16 mouse cellular contexts compared by ENCODE assay signal in the genomic region with DNA sequence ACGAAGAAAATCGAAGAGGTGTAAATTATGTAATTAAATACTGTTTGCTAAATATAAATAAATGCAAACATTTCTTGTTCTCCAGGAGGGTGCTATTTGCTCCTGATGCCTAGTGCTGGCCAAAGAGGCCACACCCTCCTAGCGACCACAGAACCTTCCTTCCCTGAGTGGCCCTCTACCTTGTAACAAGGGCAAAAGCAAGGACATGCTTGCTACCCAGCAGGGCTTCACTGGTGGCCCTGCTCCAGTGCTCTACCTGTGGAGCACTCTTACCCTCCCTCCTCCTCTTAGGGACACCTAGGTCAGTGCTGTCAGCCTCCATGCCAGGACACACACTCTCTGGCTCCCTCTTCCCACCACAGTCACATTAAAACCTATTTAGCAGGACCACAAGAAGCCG.
DNase-seq lines count a peak whose midpoint lies in the region; ATAC-seq and TF ChIP-seq lines count a peak whose summit lies in the region.
"Had no signal": no experiment of that assay in that cellular context is flagged by ENCODE, and none has a peak within 500 bp of the region (broad histone marks: within the 10 kb centered on the region; RNA-seq: fewer than 3 reads in every experiment).

No protein-coding gene starts in this region.

- 0 out of 2 replicates have a peak overlapping the region, but pooled peaks have one; percentile 85 for H3K4me2 ChIP-seq in heart, embryonic 12.5 days
- no peak overlapping the region for H3K4me2 ChIP-seq in kidney, postnatal 0 days (ENCODE audit: low read length)
- no peak overlapping the region for H3K4me2 ChIP-seq in lung, embryonic 15.5 days
- H3K4me2 ChIP-seq in stomach, embryonic 15.5 days = no peak overlapping the region

- DNase-seq in heart, adult 8-10 months (ENCODE audit: low spot score) = no peak
- DNase-seq in kidney, postnatal 0 days (ENCODE audit: low spot score) = no peak
- DNase-seq in kidney, postnatal 10 days = no peak
- no peak for DNase-seq in cerebellum, postnatal 36 days
- DNase-seq: cerebellum, adult 18-20 months; kidney, postnatal 36 days; layer of hippocampus, adult 9-11 months; liver, postnatal 0 days; thymus, postnatal 14 days had no signal

- peaks cover 100% of the 10 kb centered on the region for H3K4me1 ChIP-seq in heart, embryonic 12.5 days (replicated peaks)
- H3K4me1 ChIP-seq in kidney, postnatal 0 days (replicated peaks; ENCODE audit: insufficient read depth, low read length) = peaks cover 19% of the 10 kb centered on the region
- H3K4me1 ChIP-seq in lung, embryonic 15.5 days = peaks cover 82% of the 10 kb centered on the region
- peaks cover 66% of the 10 kb centered on the region for H3K4me1 ChIP-seq in stomach, embryonic 15.5 days

- H3K9me3 ChIP-seq in heart, embryonic 12.5 days (replicated peaks) = no peaks in the 10 kb centered on the region
- no peaks in the 10 kb centered on the region for H3K9me3 ChIP-seq in kidney, postnatal 0 days (replicated peaks; ENCODE audit: low read length)
- no peaks in the 10 kb centered on the region for H3K9me3 ChIP-seq in lung, embryonic 15.5 days
- H3K9me3 ChIP-seq in stomach, embryonic 15.5 days = no peaks in the 10 kb centered on the region
- H3K9me3 ChIP-seq: hindbrain, embryonic 10.5 days had no signal

- WGBS in heart, embryonic 12.5 days = 73% methylated on average over 4 of the region's 4 CpGs
- 90% methylated on average over 4 of the region's 4 CpGs for WGBS in kidney, postnatal 0 days
- WGBS in lung, embryonic 15.5 days = 60% methylated on average over 4 of the region's 4 CpGs
- WGBS in stomach, embryonic 15.5 days = 62% methylated on average over 4 of the region's 4 CpGs

- no peak for ATAC-seq in heart, embryonic 12.5 days (ENCODE audit: insufficient number of reproducible peaks, low FRiP score)
- no peak for ATAC-seq in kidney, postnatal 0 days (replicated peaks; ENCODE audit: low FRiP score, low read depth)
- no peak for ATAC-seq in lung, embryonic 15.5 days (ENCODE audit: borderline replicate concordance, extremely low read depth, low FRiP score, low TSS enrichment)
- no peak for ATAC-seq in stomach, embryonic 15.5 days (ENCODE audit: insufficient read depth, low FRiP score, low read depth)
- ATAC-seq: activated CD4-positive, CD25-positive, alpha-beta regulatory T cell, adult 4 months; forebrain, embryonic 16.5 days; liver, postnatal 0 days had no signal

- no peak for TF ChIP-seq CTCF in kidney, postnatal 0 days (IDR thresholded peaks at IDR 0.05; ENCODE audit: low read depth)

- H3K27ac ChIP-seq in heart, embryonic 12.5 days (ENCODE audit: poor library complexity, severe bottlenecking) = peak overlapping the region; percentile 92
- peak overlapping the region; percentile 6; the same call in 1 of the 2 replicates for H3K27ac ChIP-seq in kidney, postnatal 0 days
- peak overlapping the region; percentile 46 for H3K27ac ChIP-seq in lung, embryonic 15.5 days
- peak overlapping the region; percentile 65; the same call in 1 of the 2 replicates for H3K27ac ChIP-seq in stomach, embryonic 15.5 days
- H3K27ac ChIP-seq: hindbrain, embryonic 10.5 days had no signal

- peak overlapping the region; percentile 14; the same call in 1 of the 2 replicates for H3K9ac ChIP-seq in heart, embryonic 12.5 days
- no peak overlapping the region for H3K9ac ChIP-seq in kidney, postnatal 0 days (ENCODE audit: low read depth, low read length)
- no peak overlapping the region for H3K9ac ChIP-seq in lung, embryonic 15.5 days
- no peak overlapping the region for H3K9ac ChIP-seq in stomach, embryonic 15.5 days
- H3K9ac ChIP-seq: liver, postnatal 0 days had no signal

- H3K27me3 ChIP-seq in heart, embryonic 12.5 days (replicated peaks) = no peaks in the 10 kb centered on the region; the same call in 1 of the 2 replicates
- no peaks in the 10 kb centered on the region for H3K27me3 ChIP-seq in kidney, postnatal 0 days (ENCODE audit: insufficient read depth, low read length)
- no peaks in the 10 kb centered on the region for H3K27me3 ChIP-seq in lung, embryonic 15.5 days
- no peaks in the 10 kb centered on the region for H3K27me3 ChIP-seq in stomach, embryonic 15.5 days (replicated peaks)
- H3K27me3 ChIP-seq: Patski had no signal

- H3K4me3 ChIP-seq in heart, embryonic 12.5 days = no peak overlapping the region
- H3K4me3 ChIP-seq in kidney, postnatal 0 days (replicated peaks; ENCODE audit: low read depth, low read length) = no peak overlapping the region
- H3K4me3 ChIP-seq in lung, embryonic 15.5 days = no peak overlapping the region
- H3K4me3 ChIP-seq in stomach, embryonic 15.5 days (replicated peaks) = no peak overlapping the region
- H3K4me3 ChIP-seq: hindbrain, embryonic 10.5 days had no signal

- peaks cover 40% of the 10 kb centered on the region for H3K36me3 ChIP-seq in heart, embryonic 12.5 days
- H3K36me3 ChIP-seq in kidney, postnatal 0 days (ENCODE audit: insufficient read depth, low read length) = peaks cover 20% of the 10 kb centered on the region
- peaks cover 16% of the 10 kb centered on the region for H3K36me3 ChIP-seq in lung, embryonic 15.5 days
- H3K36me3 ChIP-seq in stomach, embryonic 15.5 days = 0 out of 2 replicates have a peak, but pooled peaks cover 2% of the 10 kb centered on the region

Comparison
In these comparisons a context has a peak if more than half of its experiments do, and no peak if none do; other contexts are left out.
1. H3K27ac ChIP-seq: peak in every context shown above with its lines; median percentile 92 in heart, embryonic 12.5 days; 65 in stomach, embryonic 15.5 days; 46 in lung, embryonic 15.5 days; 6 in kidney, postnatal 0 days.